Mouse (Mus musculus): ENCODE measurements at regions not wholly inside any gene's neighbourhood (a gene's known extent, or its start where the extent isn't known, plus 50 kb on each side); places are given as distances from the start of the nearest gene placed in this dataset.
A peak's percentile ranks its signal among the peaks of the same experiment; 100 is the strongest.

GRCm38 (mm10) chr9:122437464-122437863 is 86.1 kb downstream of the Abhd5 start:
- Histone ChIP-seq H3K9me3 (replicated peaks) (no peaks in the 10 kb centered on the region; the same call in 1 of the 2 replicates), H3K9ac (no peak overlapping the region), H3K27me3 (replicated peaks) (no peaks in the 10 kb centered on the region), H3K4me3 (no peak overlapping the region), H3K4me1 (replicated peaks) (no peaks in the 10 kb centered on the region), H3K36me3 (no peaks in the 10 kb centered on the region), H3K27ac (ENCODE audit: poor library complexity, severe bottlenecking) (no peak overlapping the region), H3K4me2 (no peak overlapping the region)
- ATAC-seq (ENCODE audit: insufficient number of reproducible peaks, low FRiP score) = no peak
- WGBS = 62% methylated on average over 4 of the region's 4 CpGs

GRCm38 (mm10) chr9:122446387-122447105 is 95.1 kb downstream of the Abhd5 start:
- no peak for ATAC-seq (ENCODE audit: insufficient number of reproducible peaks, low FRiP score)
- H3K27ac ChIP-seq (ENCODE audit: poor library complexity, severe bottlenecking) = no peak overlapping the region
- H3K4me3 ChIP-seq = no peak overlapping the region
- H3K9ac ChIP-seq = no peak overlapping the region
- H3K27me3 ChIP-seq (replicated peaks) = no peaks in the 10 kb centered on the region
- no peak overlapping the region for H3K4me2 ChIP-seq
- H3K4me1 ChIP-seq (replicated peaks) = peaks cover 6% of the 10 kb centered on the region; the same call in 1 of the 2 replicates
- no peaks in the 10 kb centered on the region for H3K36me3 ChIP-seq
- H3K9me3 ChIP-seq (replicated peaks) = no peaks in the 10 kb centered on the region
- 68% methylated on average over 5 of the region's 5 CpGs for WGBS

GRCm38 (mm10) chr9:122447568-122447967 is 96.2 kb downstream of the Abhd5 start:
- no peaks in the 10 kb centered on the region for H3K9me3 ChIP-seq (replicated peaks)
- peaks cover 6% of the 10 kb centered on the region; the same call in 1 of the 2 replicates for H3K4me1 ChIP-seq (replicated peaks)
- no peak overlapping the region for H3K4me3 ChIP-seq
- no peak overlapping the region for H3K9ac ChIP-seq
- 81% methylated on average over 7 of the region's 7 CpGs for WGBS
- H3K36me3 ChIP-seq = no peaks in the 10 kb centered on the region
- no peak overlapping the region for H3K27ac ChIP-seq (ENCODE audit: poor library complexity, severe bottlenecking)
- no peak overlapping the region for H3K4me2 ChIP-seq
- ATAC-seq (ENCODE audit: insufficient number of reproducible peaks, low FRiP score) = no peak
- H3K27me3 ChIP-seq (replicated peaks) = no peaks in the 10 kb centered on the region

- ATAC-seq (ENCODE audit: insufficient number of reproducible peaks, low FRiP score) = no peak
- Histone ChIP-seq H3K36me3 (no peaks in the 10 kb centered on the region), H3K4me2 (no peak overlapping the region), H3K4me3 (no peak overlapping the region), H3K27ac (ENCODE audit: poor library complexity, severe bottlenecking) (no peak overlapping the region), H3K9ac (no peak overlapping the region), H3K27me3 (replicated peaks) (no peaks in the 10 kb centered on the region), H3K4me1 (replicated peaks) (peaks cover 6% of the 10 kb centered on the region; the same call in 1 of the 2 replicates), H3K9me3 (replicated peaks) (no peaks in the 10 kb centered on the region)
- WGBS = 68% methylated on average over 4 of the region's 4 CpGs
Observed at GRCm38 (mm10) chr9:122448342-122448741, 96.9 kb downstream of the Abhd5 start.

GRCm38 (mm10) chr9:122450524-122450923 is 99.1 kb downstream of the Abhd5 start:
- 67% methylated on average over 5 of the region's 5 CpGs for WGBS
- no peak for ATAC-seq (ENCODE audit: insufficient number of reproducible peaks, low FRiP score)

GRCm38 (mm10) chr9:122455301-122455700 is 103.9 kb downstream of the Abhd5 start:
- no peak overlapping the region for H3K4me2 ChIP-seq
- 66% methylated on average over 8 of the region's 8 CpGs for WGBS

More at GRCm38 (mm10) chr9:122450524-122450923, 99.1 kb downstream of the Abhd5 start:
- Histone ChIP-seq H3K4me1 (replicated peaks) (peaks cover 6% of the 10 kb centered on the region; the same call in 1 of the 2 replicates), H3K4me3 (no peak overlapping the region), H3K9me3 (replicated peaks) (no peaks in the 10 kb centered on the region), H3K4me2 (no peak overlapping the region), H3K27ac (ENCODE audit: poor library complexity, severe bottlenecking) (no peak overlapping the region), H3K36me3 (no peaks in the 10 kb centered on the region), H3K27me3 (replicated peaks) (no peaks in the 10 kb centered on the region), H3K9ac (no peak overlapping the region)

GRCm38 (mm10) chr9:122455779-122456178 is 104.4 kb downstream of the Abhd5 start:
- Histone ChIP-seq H3K27ac (ENCODE audit: poor library complexity, severe bottlenecking) (no peak overlapping the region), H3K9ac (no peak overlapping the region), H3K36me3 (no peaks in the 10 kb centered on the region), H3K4me1 (replicated peaks) (no peaks in the 10 kb centered on the region), H3K9me3 (replicated peaks) (no peaks in the 10 kb centered on the region), H3K27me3 (replicated peaks) (no peaks in the 10 kb centered on the region), H3K4me3 (no peak overlapping the region), H3K4me2 (no peak overlapping the region)
- 65% methylated on average over 6 of the region's 6 CpGs for WGBS
- no peak for ATAC-seq (ENCODE audit: insufficient number of reproducible peaks, low FRiP score)

More at GRCm38 (mm10) chr9:122455301-122455700, 103.9 kb downstream of the Abhd5 start:
- H3K27me3 ChIP-seq (replicated peaks) = no peaks in the 10 kb centered on the region
- no peak for ATAC-seq (ENCODE audit: insufficient number of reproducible peaks, low FRiP score)
- H3K4me3 ChIP-seq = no peak overlapping the region
- H3K9me3 ChIP-seq (replicated peaks) = no peaks in the 10 kb centered on the region
- H3K4me1 ChIP-seq (replicated peaks) = no peaks in the 10 kb centered on the region
- H3K9ac ChIP-seq = no peak overlapping the region
- no peak overlapping the region for H3K27ac ChIP-seq (ENCODE audit: poor library complexity, severe bottlenecking)
- H3K36me3 ChIP-seq = no peaks in the 10 kb centered on the region

GRCm38 (mm10) chr9:122459491-122459890 is 108.1 kb downstream of the Abhd5 start:
- Histone ChIP-seq H3K4me1 (replicated peaks) (no peaks in the 10 kb centered on the region), H3K9ac (no peak overlapping the region), H3K36me3 (no peaks in the 10 kb centered on the region), H3K27ac (ENCODE audit: poor library complexity, severe bottlenecking) (no peak overlapping the region), H3K27me3 (replicated peaks) (no peaks in the 10 kb centered on the region), H3K4me3 (no peak overlapping the region), H3K9me3 (replicated peaks) (no peaks in the 10 kb centered on the region), H3K4me2 (no peak overlapping the region)
- WGBS = 54% methylated on average over 6 of the region's 6 CpGs
- ATAC-seq (ENCODE audit: insufficient number of reproducible peaks, low FRiP score) = no peak

GRCm38 (mm10) chr9:122471539-122471938 is 120.1 kb downstream of the Abhd5 start:
- ATAC-seq (ENCODE audit: insufficient number of reproducible peaks, low FRiP score) = 0 out of 2 replicates have a peak, but pooled peaks have one; percentile 51
- H3K27ac ChIP-seq (ENCODE audit: poor library complexity, severe bottlenecking) = no peak overlapping the region
- no peak overlapping the region for H3K9ac ChIP-seq
- H3K4me3 ChIP-seq = no peak overlapping the region
- WGBS = 94% methylated on average over 2 of the region's 2 CpGs
- no peaks in the 10 kb centered on the region for H3K36me3 ChIP-seq
- H3K4me1 ChIP-seq (replicated peaks) = no peaks in the 10 kb centered on the region
- no peak overlapping the region for H3K4me2 ChIP-seq
- H3K27me3 ChIP-seq (replicated peaks) = no peaks in the 10 kb centered on the region
- H3K9me3 ChIP-seq (replicated peaks) = no peaks in the 10 kb centered on the region

- H3K36me3 ChIP-seq = no peaks in the 10 kb centered on the region
- 56% methylated on average over 3 of the region's 3 CpGs for WGBS
- no peak overlapping the region for H3K9ac ChIP-seq
- no peaks in the 10 kb centered on the region for H3K9me3 ChIP-seq (replicated peaks)
- no peak overlapping the region for H3K4me2 ChIP-seq
- no peaks in the 10 kb centered on the region for H3K27me3 ChIP-seq (replicated peaks)
- ATAC-seq (ENCODE audit: insufficient number of reproducible peaks, low FRiP score) = no peak
- H3K4me1 ChIP-seq (replicated peaks) = no peaks in the 10 kb centered on the region
- H3K27ac ChIP-seq (ENCODE audit: poor library complexity, severe bottlenecking) = no peak overlapping the region
- H3K4me3 ChIP-seq = no peak overlapping the region
Observed at GRCm38 (mm10) chr9:122476356-122476755, 124.9 kb downstream of the Abhd5 start.

GRCm38 (mm10) chr9:122487001-122487400 is 135.6 kb downstream of the Abhd5 start:
- no peaks in the 10 kb centered on the region for H3K4me1 ChIP-seq (replicated peaks)
- WGBS = 70% methylated on average over 5 of the region's 5 CpGs
- H3K4me2 ChIP-seq = no peak overlapping the region
- no peak overlapping the region for H3K4me3 ChIP-seq
- no peaks in the 10 kb centered on the region for H3K36me3 ChIP-seq
- no peak overlapping the region for H3K9ac ChIP-seq
- no peak overlapping the region for H3K27ac ChIP-seq (ENCODE audit: poor library complexity, severe bottlenecking)
- H3K27me3 ChIP-seq (replicated peaks) = no peaks in the 10 kb centered on the region
- H3K9me3 ChIP-seq (replicated peaks) = no peaks in the 10 kb centered on the region
- no peak for ATAC-seq (ENCODE audit: insufficient number of reproducible peaks, low FRiP score)

- Histone ChIP-seq H3K9me3 (replicated peaks) (peaks cover 9% of the 10 kb centered on the region), H3K27ac (ENCODE audit: poor library complexity, severe bottlenecking) (no peak overlapping the region), H3K4me3 (no peak overlapping the region), H3K4me2 (no peak overlapping the region), H3K36me3 (no peaks in the 10 kb centered on the region), H3K27me3 (replicated peaks) (no peaks in the 10 kb centered on the region), H3K4me1 (replicated peaks) (no peaks in the 10 kb centered on the region), H3K9ac (no peak overlapping the region)
- ATAC-seq (ENCODE audit: insufficient number of reproducible peaks, low FRiP score) = no peak
- WGBS = 56% methylated on average over 9 of the region's 9 CpGs
Observed at GRCm38 (mm10) chr9:122494691-122495090, 143.3 kb downstream of the Abhd5 start.
